Mouse (Mus musculus) urinary bladder, postnatal 36 days (tissue): ENCODE measurements at regions not wholly inside any gene's neighbourhood (a gene's known extent, or its start where the extent isn't known, plus 50 kb on each side); places are given as distances from the start of the nearest gene placed in this dataset.

Experiments
- DNase-seq, 2 experiments: peaks; one replicate each; pipeline ENCODE4 v3.0.0; 2022; ENCODE audit warnings: low spot score in 2 of 2, mixed read lengths in 1 of 2

- DNase-seq = no peak
Measured at GRCm38 (mm10) chr1:158161533-158161932, 194.6 kb downstream of the Brinp2 start.

GRCm38 (mm10) chr1:158163411-158163810 is 192.7 kb downstream of the Brinp2 start:
- no peak for DNase-seq

GRCm38 (mm10) chr1:158170006-158170405 is 186.1 kb downstream of the Brinp2 start:
- no peak for DNase-seq

- DNase-seq = no peak
Measured at GRCm38 (mm10) chr1:158180095-158180494, 176.0 kb downstream of the Brinp2 start.

DNA sequence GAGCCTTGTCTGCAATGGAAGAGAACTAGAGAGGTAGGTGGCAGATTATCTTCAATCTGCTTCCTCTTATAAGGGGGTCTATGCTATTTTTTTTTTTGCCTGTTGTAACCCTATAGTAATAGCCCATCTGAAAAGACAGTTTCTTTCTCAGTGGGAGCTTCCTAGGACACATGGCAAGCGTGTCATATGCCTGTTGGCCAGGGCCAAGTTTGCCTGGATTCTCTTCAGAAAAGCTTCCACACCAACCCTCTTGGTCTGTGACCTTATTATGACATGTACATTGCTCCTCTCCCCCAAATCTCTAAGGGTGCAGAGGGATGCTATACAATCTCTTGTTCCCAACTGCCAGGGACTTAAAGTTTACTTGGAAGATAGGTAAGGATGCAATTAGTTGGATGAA is 174.8 kb downstream of the Brinp2 start:
- DNase-seq = no peak

GRCm38 (mm10) chr1:158187651-158188050 is 168.5 kb downstream of the Brinp2 start:
- no peak for DNase-seq

DNA sequence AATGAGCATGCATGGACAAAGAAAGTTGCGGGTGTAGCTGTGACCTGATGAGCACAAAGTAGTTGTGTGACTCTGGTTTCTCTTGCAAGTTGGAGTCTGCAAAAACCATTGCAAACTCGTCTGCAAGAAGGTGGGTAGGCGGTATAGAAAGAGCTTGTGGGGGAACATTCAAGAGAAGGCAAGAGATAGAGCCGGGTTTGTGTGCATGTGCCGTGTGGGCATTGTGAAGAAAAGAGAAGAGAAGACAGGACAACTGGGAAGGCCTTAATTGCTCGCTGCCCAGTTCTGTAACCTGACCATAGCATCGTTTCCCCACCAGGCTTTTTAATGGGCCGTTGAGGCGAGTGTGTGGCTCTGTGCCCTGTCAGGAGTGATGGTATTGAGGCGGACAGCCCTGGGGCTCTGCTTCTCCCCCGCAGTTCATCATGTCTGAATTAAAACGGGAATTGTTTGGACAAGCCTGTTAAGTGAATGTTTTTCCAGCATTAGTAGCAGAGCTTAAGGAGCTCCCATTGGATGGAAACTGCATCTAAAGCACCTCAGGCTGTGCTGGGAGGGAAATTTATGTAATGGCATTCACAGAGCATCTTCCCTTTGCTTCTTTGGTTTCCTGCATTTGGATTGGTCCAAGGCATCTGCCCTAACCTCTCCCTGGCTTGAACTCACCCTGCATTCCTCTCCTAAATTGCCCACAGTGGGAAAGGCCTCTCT is 163.1 kb downstream of the Brinp2 start:
- no peak for DNase-seq

- DNase-seq = no peak
Measured at GRCm38 (mm10) chr1:158193968-158194565, 162.1 kb downstream of the Brinp2 start.
